Mouse (Mus musculus): ENCODE data around the gene Cyp4f13. TPM values are rescaled to one million over a fixed set of nuclear protein-coding genes. Genes with fewer than 3 reads are reported as not detected.

The Cyp4f13 gene
- polyA plus RNA-seq (2017; shearing (Covaris generic)) = 61.2 TPM

GRCm38 (mm10) chr17:32947215-32947914 is at the start of gene Cyp4f13:
Cyp4f13 (minus strand) TSS chr17:32947402.

GRCm38 (mm10) chr17:32992699-32993474 is 45.7 kb upstream of the Cyp4f13 start, which contains the start of gene Zfp952:
Zfp952 (plus strand) TSS chr17:32993129.

DNA sequence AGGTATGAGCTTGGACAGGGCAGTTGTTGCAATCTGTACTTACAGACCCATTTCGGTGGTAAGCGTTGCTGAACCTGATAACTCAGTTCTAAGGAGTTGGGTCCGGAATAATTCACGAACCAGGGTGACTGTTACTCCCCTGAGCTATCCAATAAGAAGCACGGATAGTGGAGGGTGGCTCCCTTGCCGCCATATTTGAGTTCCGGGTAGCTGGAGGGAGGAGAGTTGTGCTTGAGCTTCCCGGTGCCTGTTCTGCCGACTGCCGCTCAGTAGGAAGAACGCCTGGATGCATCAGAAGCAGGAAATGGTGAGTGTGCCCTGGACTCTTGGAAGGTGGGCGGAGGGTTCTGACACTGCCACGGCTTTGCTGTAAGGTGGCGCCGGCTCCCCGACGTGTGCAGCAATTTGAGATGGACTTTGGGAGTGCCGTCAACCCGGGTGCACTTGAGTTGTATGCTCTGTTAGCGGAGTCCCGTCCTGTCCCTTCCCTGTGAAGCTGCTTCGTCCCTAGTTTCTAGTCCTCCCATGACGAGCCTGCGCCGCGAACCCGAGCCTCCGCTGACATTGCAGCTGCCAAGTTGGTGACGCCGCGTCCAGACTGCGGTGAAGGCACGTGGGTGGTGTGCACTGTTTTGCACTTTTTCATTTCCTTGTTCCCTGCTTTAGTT is 18.6 kb upstream of the Cyp4f13 start, which contains the start of gene Zfp472:
TSS of gene Zfp472 (plus strand) at position 192 of the 668 bp plus-strand sequence.

DNA sequence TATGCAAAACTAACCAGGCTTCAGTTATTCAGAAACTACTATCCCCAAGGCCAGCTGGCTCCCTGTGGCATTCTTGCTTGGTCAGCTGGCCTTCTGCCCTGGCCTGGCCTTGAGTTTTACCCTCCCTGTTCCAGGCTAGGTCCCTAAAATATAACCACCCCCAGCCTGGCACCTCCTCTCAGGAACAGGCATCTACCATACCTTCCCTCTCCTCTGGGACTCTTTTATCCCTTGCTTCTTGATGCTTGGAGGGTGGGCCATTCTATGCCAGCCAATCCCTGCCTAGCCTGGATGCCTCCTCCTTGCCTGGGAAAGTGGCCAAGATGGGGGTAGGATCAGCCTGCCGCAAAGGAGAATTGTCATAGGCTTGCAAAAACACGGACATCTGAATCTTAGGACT is 30.1 kb downstream of the Cyp4f13 start, which contains the start of gene Cyp4f14:
TSS of gene Cyp4f14 (minus strand) at position 212 of the 400 bp plus-strand sequence.

GRCm38 (mm10) chr17:32891239-32892180 is 55.7 kb downstream of the Cyp4f13 start, which contains the start of gene Zfp870:
Zfp870 (minus strand) TSS chr17:32891642.

Other genes with a start within 250 kb of the Cyp4f13 start
- gene Zfp871, start 159.1 kb downstream of the Cyp4f13 start, polyA plus RNA-seq (2017; shearing (Covaris generic)) = 35.1 TPM
- gene Zfp811, start 137.5 kb downstream of the Cyp4f13 start, polyA plus RNA-seq (2017; shearing (Covaris generic)) = 0.20 TPM
- 13.4 TPM for gene Zfp799, start 117.1 kb downstream of the Cyp4f13 start, polyA plus RNA-seq (2017; shearing (Covaris generic))
- 16.6 TPM for gene Zfp870, start 55.8 kb downstream of the Cyp4f13 start, polyA plus RNA-seq (2017; shearing (Covaris generic))
- not detected for gene Cyp4f14, start 30.1 kb downstream of the Cyp4f13 start, polyA plus RNA-seq (2017; shearing (Covaris generic))
- 26.4 TPM for gene Zfp472, start 18.4 kb upstream of the Cyp4f13 start, polyA plus RNA-seq (2017; shearing (Covaris generic))
- 19.0 TPM for gene Zfp952, start 45.7 kb upstream of the Cyp4f13 start, polyA plus RNA-seq (2017; shearing (Covaris generic))
- gene Zfp763, start 86.0 kb upstream of the Cyp4f13 start, polyA plus RNA-seq (2017; shearing (Covaris generic)) = 11.1 TPM
- not detected for gene 4921501E09Rik, start 120.7 kb upstream of the Cyp4f13 start, polyA plus RNA-seq (2017; shearing (Covaris generic))
- gene Zfp563, start 141.9 kb upstream of the Cyp4f13 start, polyA plus RNA-seq (2017; shearing (Covaris generic)) = 7.5 TPM
- gene Morc2b, start 192.3 kb upstream of the Cyp4f13 start, polyA plus RNA-seq (2017; shearing (Covaris generic)) = not detected
- not detected for gene Olfr55, start 221.0 kb upstream of the Cyp4f13 start, polyA plus RNA-seq (2017; shearing (Covaris generic))
- not detected for gene Olfr239, start 243.9 kb upstream of the Cyp4f13 start, polyA plus RNA-seq (2017; shearing (Covaris generic))

Measured in inflammation-experienced regulatory T-cells, adult 16 weeks (primary cell).